Comparison of ENCODE assay signal across 8 mouse cellular contexts in genomic region chr5:100674711-100675376, GRCm38 (mm10). TPM values are rescaled to one million over a fixed set of nuclear protein-coding genes. Genes with fewer than 3 reads are reported as not detected.
DNase-seq lines count a peak whose midpoint lies in the region; ATAC-seq and TF ChIP-seq lines count a peak whose summit lies in the region.

TSS of gene Coq2 (minus strand) at chr5:100675140.

- H3K9me3 ChIP-seq in erythroblast, embryonic 14.5 days (ENCODE audit: control insufficient read depth, low read length): no peaks in the 10 kb centered on the region
- no peaks in the 10 kb centered on the region for H3K9me3 ChIP-seq in heart, embryonic 12.5 days (replicated peaks)
- no peaks in the 10 kb centered on the region for H3K9me3 ChIP-seq in kidney, postnatal 0 days (replicated peaks; ENCODE audit: low read length)
- H3K9me3 ChIP-seq in liver, embryonic 12.5 days (replicated peaks): no peaks in the 10 kb centered on the region
- no peaks in the 10 kb centered on the region for H3K9me3 ChIP-seq in stomach, embryonic 15.5 days

- peak within 1 kb of the TSS; percentile 81 for H3K4me2 ChIP-seq in heart, embryonic 12.5 days
- H3K4me2 ChIP-seq in kidney, postnatal 0 days (ENCODE audit: low read length): peak within 1 kb of the TSS; percentile 78
- peak within 1 kb of the TSS; percentile 78 for H3K4me2 ChIP-seq in liver, embryonic 12.5 days
- peak within 1 kb of the TSS; percentile 66 for H3K4me2 ChIP-seq in stomach, embryonic 15.5 days

- ATAC-seq in heart, embryonic 12.5 days (ENCODE audit: insufficient number of reproducible peaks, low FRiP score): peak; percentile 67; the same call in 1 of the 2 replicates
- no peak; the same call in 1 of the 2 replicates for ATAC-seq in kidney, postnatal 0 days (replicated peaks; ENCODE audit: low FRiP score, low read depth)
- peak; percentile 75 for ATAC-seq in liver, embryonic 12.5 days
- ATAC-seq in stomach, embryonic 15.5 days (ENCODE audit: insufficient read depth, low FRiP score, low read depth): peak; percentile 44; the same call in 1 of the 2 replicates

- TF ChIP-seq POLR2A in brain, embryonic 14.5 days (IDR thresholded peaks at IDR 0.05; ENCODE audit: borderline replicate concordance, extremely low read depth, insufficient read depth, insufficient read length, poor library complexity, severe bottlenecking): no peak

- no peaks in the 10 kb centered on the region for H3K27me3 ChIP-seq in erythroblast, embryonic 14.5 days (ENCODE audit: control insufficient read depth)
- H3K27me3 ChIP-seq in heart, embryonic 12.5 days (replicated peaks): no peaks in the 10 kb centered on the region
- H3K27me3 ChIP-seq in kidney, postnatal 0 days (ENCODE audit: insufficient read depth, low read length): no peaks in the 10 kb centered on the region
- no peaks in the 10 kb centered on the region for H3K27me3 ChIP-seq in liver, embryonic 12.5 days (replicated peaks)
- H3K27me3 ChIP-seq in stomach, embryonic 15.5 days (replicated peaks): no peaks in the 10 kb centered on the region

- peak; percentile 76 for TF ChIP-seq CTCF in brain, embryonic 14.5 days (IDR thresholded peaks at IDR 0.05; ENCODE audit: borderline replicate concordance, extremely low read depth, insufficient read depth, insufficient read length)
- TF ChIP-seq CTCF in kidney, postnatal 0 days (IDR thresholded peaks at IDR 0.05; ENCODE audit: low read depth): peak; percentile 94

- peaks cover 32% of the 10 kb centered on the region for H3K4me1 ChIP-seq in erythroblast, embryonic 14.5 days (ENCODE audit: control insufficient read depth)
- peaks cover 12% of the 10 kb centered on the region for H3K4me1 ChIP-seq in heart, embryonic 12.5 days (replicated peaks)
- peaks cover 7% of the 10 kb centered on the region for H3K4me1 ChIP-seq in kidney, postnatal 0 days (replicated peaks; ENCODE audit: insufficient read depth, low read length)
- H3K4me1 ChIP-seq in liver, embryonic 12.5 days: peaks cover 34% of the 10 kb centered on the region
- peaks cover 8% of the 10 kb centered on the region for H3K4me1 ChIP-seq in stomach, embryonic 15.5 days

- H3K36me3 ChIP-seq in erythroblast, embryonic 14.5 days (ENCODE audit: control insufficient read depth): peaks cover 8% of the 10 kb centered on the region
- peaks cover 5% of the 10 kb centered on the region; the same call in 1 of the 2 replicates for H3K36me3 ChIP-seq in heart, embryonic 12.5 days
- no peaks in the 10 kb centered on the region for H3K36me3 ChIP-seq in kidney, postnatal 0 days (ENCODE audit: insufficient read depth, low read length)
- peaks cover 9% of the 10 kb centered on the region for H3K36me3 ChIP-seq in liver, embryonic 12.5 days
- H3K36me3 ChIP-seq in stomach, embryonic 15.5 days: no peaks in the 10 kb centered on the region

- WGBS in heart, embryonic 12.5 days: 8% methylated on average over 17 of the region's 17 CpGs
- 10% methylated on average over 17 of the region's 17 CpGs for WGBS in kidney, postnatal 0 days
- 6% methylated on average over 17 of the region's 17 CpGs for WGBS in liver, embryonic 12.5 days (ENCODE audit: insufficient replicate concordance)
- 8% methylated on average over 17 of the region's 17 CpGs for WGBS in stomach, embryonic 15.5 days

- peak within 1 kb of the TSS; percentile 83 for H3K4me3 ChIP-seq in erythroblast, embryonic 14.5 days (replicated peaks)
- peak within 1 kb of the TSS; percentile 87 for H3K4me3 ChIP-seq in heart, embryonic 12.5 days
- H3K4me3 ChIP-seq in kidney, postnatal 0 days (replicated peaks; ENCODE audit: low read depth, low read length): peak within 1 kb of the TSS; percentile 72
- H3K4me3 ChIP-seq in liver, embryonic 12.5 days: peak within 1 kb of the TSS; percentile 85
- H3K4me3 ChIP-seq in stomach, embryonic 15.5 days (replicated peaks): peak within 1 kb of the TSS; percentile 77

- peak within 1 kb of the TSS; percentile 94 for H3K9ac ChIP-seq in heart, embryonic 12.5 days
- peak within 1 kb of the TSS; percentile 91 for H3K9ac ChIP-seq in kidney, postnatal 0 days (ENCODE audit: low read depth, low read length)
- H3K9ac ChIP-seq in liver, embryonic 12.5 days: peak within 1 kb of the TSS; percentile 85
- H3K9ac ChIP-seq in stomach, embryonic 15.5 days: peak within 1 kb of the TSS; percentile 70

- peak within 1 kb of the TSS; percentile 17; the same call in 1 of the 2 replicates for H3K27ac ChIP-seq in heart, embryonic 12.5 days (ENCODE audit: poor library complexity, severe bottlenecking)
- H3K27ac ChIP-seq in kidney, postnatal 0 days: peak within 1 kb of the TSS; percentile 82
- H3K27ac ChIP-seq in liver, embryonic 12.5 days: peak within 1 kb of the TSS; percentile 82
- H3K27ac ChIP-seq in stomach, embryonic 15.5 days: peak within 1 kb of the TSS; percentile 89

- peak; percentile 81 for DNase-seq in CD4-positive helper T cell, adult 2 months (ENCODE audit: low read depth, low spot score)
- DNase-seq in brain, embryonic 14.5 days (ENCODE audit: low read depth): peak; percentile 94
- peak; percentile 97 for DNase-seq in kidney, postnatal 0 days (ENCODE audit: low spot score)
- peak; percentile 54 to 78 for DNase-seq in natural killer cell, adult 2 months (ENCODE audit: low spot score in 2 of 2)

RNA-seq across cellular contexts. Expression of gene Coq2, which starts in this region (rescaled TPM):
- polyA plus RNA-seq in brain, embryonic 14.5 days (2012; rRNA removed): 66.9 and 87.9 TPM in 2 replicates
- polyA plus RNA-seq in erythroblast, embryonic 14.5 days (2012): 1.8 and 2.0 TPM in 2 replicates
- 71.5 and 75.7 TPM in 2 replicates for polyA plus RNA-seq in heart, embryonic 12.5 days (2016; fragmentation: Nextera tagmentation; extraction: Ambion mirVana)
- 62.0 and 64.6 TPM in 2 replicates for polyA plus RNA-seq in kidney, postnatal 0 days (2015; fragmentation: Nextera tagmentation; extraction: Ambion mirVana)
- polyA plus RNA-seq in liver, embryonic 12.5 days (2016; fragmentation: Nextera tagmentation; extraction: Ambion mirVana): 42.4 and 42.8 TPM in 2 replicates
- 63.3 and 66.4 TPM in 2 replicates for polyA plus RNA-seq in stomach, embryonic 15.5 days (2015; fragmentation: Nextera tagmentation; extraction: Ambion mirVana)

Comparison
In these comparisons a context has a peak if more than half of its experiments do, and no peak if none do; other contexts are left out.
1. RNA of gene Coq2 (polyA plus RNA-seq): 71.5 to 75.7 TPM in heart, embryonic 12.5 days, 66.9 to 87.9 TPM in brain, embryonic 14.5 days, 63.3 to 66.4 TPM in stomach, embryonic 15.5 days, 62.0 to 64.6 TPM in kidney, postnatal 0 days and 42.4 to 42.8 TPM in liver, embryonic 12.5 days; 1.8 to 2.0 TPM in erythroblast, embryonic 14.5 days; every median in the first group is over 10 times any median in the second.
2. H3K27ac ChIP-seq: peak in every context shown above with its lines; median percentile 89 in stomach, embryonic 15.5 days; 82 in kidney, postnatal 0 days; 82 in liver, embryonic 12.5 days; 17 in heart, embryonic 12.5 days.
3. Peak in every context shown above with its lines, with median percentiles within 50 percentile points of each other: DNase-seq, H3K4me3 ChIP-seq, H3K4me2 ChIP-seq and H3K9ac ChIP-seq.